Mouse (Mus musculus): Measurements from ENCODE around the gene Cdhr1. TPM values are rescaled to one million over a fixed set of nuclear protein-coding genes. Genes with fewer than 3 reads are reported as not detected.

Gene Cdhr1
- 0.79 and 2.1 TPM in 2 replicates for polyA plus RNA-seq (2012; rRNA removed)

GRCm38 (mm10) chr14:37097956-37098530, at the start of gene Cdhr1:
TSS of gene Cdhr1 (minus strand) at chr14:37098347.

GRCm38 (mm10) chr14:37135127-37135593, 37.0 kb upstream of the Cdhr1 start, which contains the start of gene Ghitm:
TSS of gene Ghitm (minus strand) at chr14:37135272.

GRCm38 (mm10) chr14:37113922-37114321, 15.8 kb upstream of the Cdhr1 start, which contains the start of gene 2610528A11Rik:
TSS of gene 2610528A11Rik (minus strand) at chr14:37114022.

GRCm38 (mm10) chr14:37067629-37068028, 30.5 kb downstream of the Cdhr1 start, which contains the start of gene Lrit2:
TSS of gene Lrit2 (plus strand) at chr14:37067929.

GRCm38 (mm10) chr14:37048914-37049410, 49.2 kb downstream of the Cdhr1 start, which contains the start of gene Rgr:
TSS of gene Rgr (minus strand) at chr14:37048964.

Other genes with a start within 250 kb of the Cdhr1 start
- gene Ccser2, start 129.6 kb downstream of the Cdhr1 start, polyA plus RNA-seq (2012; rRNA removed): 13.8 and 22.1 TPM in 2 replicates
- 0.05 TPM in 1 of 2 replicates, not detected in the other for gene Rgr, start 49.4 kb downstream of the Cdhr1 start, polyA plus RNA-seq (2012; rRNA removed)
- gene Lrit1, start 43.5 kb downstream of the Cdhr1 start, polyA plus RNA-seq (2012; rRNA removed): 0.01 TPM in 1 of 2 replicates, not detected in the other
- not detected in 2 replicates for gene Lrit2, start 30.4 kb downstream of the Cdhr1 start, polyA plus RNA-seq (2012; rRNA removed)
- 0.16 and 0.29 TPM in 2 replicates for gene 2610528A11Rik, start 15.7 kb upstream of the Cdhr1 start, polyA plus RNA-seq (2012; rRNA removed)
- 108 and 112 TPM in 2 replicates for gene Ghitm, start 36.9 kb upstream of the Cdhr1 start, polyA plus RNA-seq (2012; rRNA removed)

Measured in central nervous system, embryonic 11.5 days (tissue).